Mouse (Mus musculus) hindbrain, postnatal 0 days (tissue): ENCODE data around the gene Pfdn5. TPM values are rescaled to one million over a fixed set of nuclear protein-coding genes. Genes with fewer than 3 reads are reported as not detected.

ENCODE experiments used
- ATAC-seq: fragments of 200-750 bp; cut with Nextera tagmentation; 2 replicates; pipeline ENCODE4 v1.8.0; 2017; ENCODE audit warnings: mild to moderate bottlenecking, moderate TSS enrichment, moderate library complexity
- DNase-seq: peaks from one replicate; pipeline ENCODE4 v3.0.0-alpha.2; 2015; ENCODE audit warnings: low spot score
- H3K27ac ChIP-seq: fragments of 300-500 bp; sonication (generic); 2 replicates; pipeline ENCODE4 v1.5.1; 2014; ENCODE audit warnings: mild to moderate bottlenecking
- H3K27me3 ChIP-seq: fragments of 300-500 bp; sonication (generic); 2 replicates; pipeline ENCODE4 v1.6.1; 2014; ENCODE audit warnings: low read length, mixed read lengths; ENCODE audit not compliant: insufficient read depth
- H3K36me3 ChIP-seq: fragments of 300-500 bp; sonication (generic); 2 replicates; pipeline ENCODE4 v1.6.1; 2014; ENCODE audit warnings: low read length, mixed read lengths; ENCODE audit not compliant: insufficient read depth
- H3K4me1 ChIP-seq: fragments of 300-500 bp; sonication (generic); 2 replicates; pipeline ENCODE4 v1.6.1; 2014; ENCODE audit warnings: antibody characterized with exemption, low read length, mixed read lengths; ENCODE audit not compliant: insufficient read depth
- H3K4me2 ChIP-seq: fragments of 300-500 bp; sonication (generic); 2 replicates; pipeline ENCODE4 v1.6.1; 2014; ENCODE audit warnings: low read depth, mild to moderate bottlenecking, low read length, moderate library complexity, mixed read lengths
- H3K4me3 ChIP-seq: fragments of 300-500 bp; sonication (generic); 2 replicates; pipeline ENCODE4 v1.5.1; 2014; ENCODE audit warnings: low read length
- H3K9ac ChIP-seq: fragments of 300-500 bp; sonication (generic); replicated peaks from 2 replicates; pipeline ENCODE4 v1.6.1; 2014; ENCODE audit warnings: mild to moderate bottlenecking, low read length, moderate library complexity, mixed read lengths
- H3K9me3 ChIP-seq: fragments of 300-500 bp; sonication (generic); 2 replicates; pipeline ENCODE4 v1.6.1; 2016; ENCODE audit warnings: low read length, mixed read lengths
- CTCF ChIP-seq: IDR thresholded peaks from 2 replicates; pipeline ENCODE4 v1.5.1; 2016; ENCODE audit warnings: antibody characterized with exemption, control low read depth, low read depth
- WGBS: fragments of 180-500 bp; shearing (Covaris S2); extraction: QIAGEN DNeasy Blood & Tissue Kit; methylation state at CpG from one replicate; pipeline ENCODE4 v1.1.7; 2014; 5-methylcytosine and 5-hydroxymethylcytosine counted together
- polyA plus RNA-seq: library from polyadenylated mRNA; unstranded; fragments of >200 nt; fragmentation: Nextera tagmentation; extraction: Ambion mirVana; gene quantifications from 2 replicates; pipeline ENCODE4 v1.2.1, GENCODE M21; 2015
- total RNA-seq: library from RNA; depleted of rRNA; stranded (reverse); fragments of >200 nt; gene quantifications from 2 replicates; pipeline ENCODE4 v1.2.3, GENCODE M21; 2014

Pfdn5 gene
- total and polyA plus RNA-seq, 2 experiments from 2014 or later = 139 to 540 TPM

DNA sequence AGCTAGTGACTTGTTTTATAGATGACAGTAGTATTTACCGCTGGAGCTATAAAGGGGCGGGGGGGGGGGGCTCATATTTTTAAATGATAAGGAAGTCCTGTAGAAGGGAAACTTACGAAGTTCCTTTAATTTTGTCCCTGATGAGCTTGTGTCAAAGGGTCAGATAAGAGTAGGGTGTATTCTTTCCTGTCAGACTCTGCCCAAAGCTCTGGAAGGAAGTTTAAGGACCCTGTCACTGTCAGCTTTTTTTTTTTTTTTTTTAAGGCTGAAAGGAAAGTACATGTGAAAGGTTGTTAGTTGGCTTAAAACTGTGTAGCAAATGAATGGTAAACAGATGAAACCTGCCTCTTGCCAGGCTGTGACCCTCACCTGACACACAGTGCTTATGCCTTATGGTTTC lies 42.3 kb upstream of the Pfdn5 start:
- no peak overlapping the region for H3K4me3 ChIP-seq
- no peak for TF ChIP-seq CTCF
- no peak overlapping the region for H3K4me2 ChIP-seq
- H3K4me1 ChIP-seq = peaks cover 8% of the 10 kb centered on the region
- no peaks in the 10 kb centered on the region for H3K27me3 ChIP-seq
- H3K36me3 ChIP-seq = peaks cover 14% of the 10 kb centered on the region
- H3K9ac ChIP-seq = no peak overlapping the region
- DNase-seq (no peak), ATAC-seq (no peak)
- 81% methylated on average over 3 of the region's 3 CpGs for WGBS
- H3K27ac ChIP-seq = no peak overlapping the region
- no peaks in the 10 kb centered on the region for H3K9me3 ChIP-seq

DNA sequence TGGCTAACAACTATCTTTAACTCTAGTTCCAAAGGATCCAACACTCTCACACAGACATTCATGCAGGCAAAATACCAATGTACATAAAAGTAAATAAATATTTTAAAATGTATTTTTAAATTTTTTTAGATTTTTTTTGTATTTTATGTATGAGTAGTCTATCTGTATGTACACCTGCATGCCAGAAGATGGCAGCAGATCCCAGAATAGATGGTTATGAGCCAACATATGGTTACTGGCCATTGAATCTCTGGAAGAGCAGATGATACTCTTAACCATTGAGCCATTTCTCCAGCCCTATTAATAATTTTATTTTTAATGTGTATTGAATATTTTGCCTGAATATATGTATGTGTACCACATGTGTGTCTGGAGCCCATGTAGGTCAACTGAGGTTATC lies 38.5 kb upstream of the Pfdn5 start:
- Histone ChIP-seq H3K27ac (no peak overlapping the region), H3K9me3 (no peaks in the 10 kb centered on the region), H3K4me3 (no peak overlapping the region), H3K27me3 (no peaks in the 10 kb centered on the region), H3K9ac (no peak overlapping the region), H3K36me3 (peaks cover 5% of the 10 kb centered on the region; the same call in 1 of the 2 replicates), H3K4me2 (no peak overlapping the region), H3K4me1 (no peaks in the 10 kb centered on the region)
- ATAC-seq (no peak), DNase-seq (peak; percentile 69)
- peak; percentile 62 for TF ChIP-seq CTCF

DNA sequence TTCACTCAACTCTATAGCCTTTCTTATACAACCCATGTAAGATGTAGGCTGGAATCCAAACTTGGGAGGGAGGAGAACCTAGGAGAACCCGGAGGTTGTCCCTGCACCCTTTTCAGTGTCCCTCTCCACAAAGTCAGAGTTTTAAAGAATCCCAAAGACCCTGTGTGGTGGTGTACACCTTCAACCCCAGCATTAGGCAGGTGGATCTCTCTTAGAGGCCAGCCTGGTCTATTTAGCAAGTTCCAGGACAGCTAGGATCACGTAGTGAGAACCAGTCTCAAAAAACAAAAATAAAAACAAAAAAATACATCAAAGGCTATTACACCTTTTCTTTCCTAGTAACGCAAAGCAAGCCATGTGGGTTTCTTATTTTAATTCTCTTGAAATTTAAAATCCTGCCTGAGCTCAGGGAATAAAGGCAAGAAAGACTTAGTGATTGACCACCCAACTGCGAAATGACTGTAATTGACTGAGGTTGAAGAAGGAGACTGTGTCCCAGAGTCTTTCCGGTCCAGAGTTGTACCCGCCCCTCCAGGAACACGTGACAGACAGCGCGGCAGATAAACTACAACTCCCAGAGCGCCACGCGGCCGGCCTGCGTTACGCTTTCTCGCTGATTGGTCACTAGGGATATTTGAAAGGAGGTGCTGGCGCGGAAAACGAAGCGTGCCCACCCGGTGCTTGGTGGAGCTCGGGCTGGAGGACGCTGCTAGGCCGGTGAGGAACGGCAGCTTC lies 30.1 kb upstream of the Pfdn5 start, which contains the start of gene Espl1:
Espl1 (plus strand) TSS at position 634 of the 735 bp plus-strand sequence.
- peak; percentile 97 for DNase-seq
- Histone ChIP-seq H3K9ac (0 out of 2 replicates have a peak within 1 kb of the TSS, but pooled peaks have one; percentile 43), H3K27ac (0 out of 2 replicates have a peak within 1 kb of the TSS, but pooled peaks have one; percentile 37), H3K4me2 (peak within 1 kb of the TSS; percentile 95), H3K4me3 (peak within 1 kb of the TSS; percentile 58), H3K27me3 (no peaks in the 10 kb centered on the region), H3K9me3 (no peaks in the 10 kb centered on the region), H3K4me1 (peaks cover 4% of the 10 kb centered on the region), H3K36me3 (no peaks in the 10 kb centered on the region)
- WGBS = 6% methylated on average over 25 of the region's 25 CpGs
- peak; percentile 99 for ATAC-seq
- TF ChIP-seq CTCF = no peak

DNA sequence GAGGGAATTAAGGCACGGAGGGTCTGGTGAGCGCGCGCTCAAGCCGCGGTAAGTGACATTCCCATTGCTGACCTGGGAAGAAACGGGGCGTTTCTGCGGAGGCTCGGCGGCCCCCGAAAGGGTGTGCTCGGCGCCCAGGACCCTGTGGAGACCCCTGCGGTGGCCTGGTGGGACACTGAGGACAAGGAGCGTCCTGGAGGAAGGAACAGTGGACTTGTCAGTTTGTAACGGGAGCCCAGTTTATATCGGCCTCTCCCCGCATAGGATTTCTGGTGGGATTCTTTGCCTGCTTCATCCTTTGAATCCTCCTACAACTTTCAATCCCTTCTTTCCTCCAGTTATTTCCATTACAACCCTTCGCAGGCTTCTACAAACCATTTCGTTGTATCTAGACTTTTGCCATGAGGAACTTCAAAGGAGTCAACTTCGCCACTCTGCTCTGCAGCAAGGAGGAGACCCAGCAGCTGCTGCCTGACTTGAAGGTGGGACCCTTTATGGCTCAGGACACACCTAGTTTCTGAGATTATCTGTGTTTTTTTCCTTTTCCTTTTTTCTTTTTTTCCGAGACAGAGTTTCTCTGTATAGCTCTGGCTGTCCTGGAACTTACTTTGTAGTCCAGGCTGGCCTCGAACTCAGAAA lies 29.4 kb upstream of the Pfdn5 start:
- WGBS = 5% methylated on average over 24 of the region's 24 CpGs
- H3K27ac ChIP-seq = no peak overlapping the region

DNA sequence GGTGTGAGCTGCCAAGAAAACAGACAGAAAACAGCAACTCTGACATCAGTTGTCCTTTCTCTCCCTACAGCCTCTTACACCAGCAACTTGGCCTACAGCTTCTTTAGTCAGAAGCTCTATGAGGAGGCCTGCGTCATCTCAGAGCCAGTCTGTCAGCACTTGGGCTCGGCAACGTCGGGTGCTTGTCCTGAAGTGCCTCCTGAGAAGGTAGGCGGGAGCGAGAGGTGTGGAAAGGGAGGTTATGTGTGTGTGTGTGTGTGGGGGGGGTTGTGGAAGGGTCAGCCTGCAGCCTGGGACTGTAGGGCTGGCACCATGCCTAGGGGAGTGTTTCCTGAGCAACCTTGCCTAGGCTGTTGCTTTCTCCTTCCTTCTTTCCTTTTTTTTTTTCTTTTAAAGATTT lies 23.4 kb upstream of the Pfdn5 start:
- WGBS = 96% methylated on average over 6 of the region's 6 CpGs

More for the DNA sequence above, 29.4 kb upstream of the Pfdn5 start:
- H3K36me3 ChIP-seq = no peaks in the 10 kb centered on the region
- peak overlapping the region; percentile 95 for H3K4me2 ChIP-seq
- 0 out of 2 replicates have a peak overlapping the region, but pooled peaks have one; percentile 43 for H3K9ac ChIP-seq
- TF ChIP-seq CTCF = no peak
- ATAC-seq (peak; percentile 49; the same call in 1 of the 2 replicates), DNase-seq (no peak)
- no peaks in the 10 kb centered on the region for H3K9me3 ChIP-seq
- peak overlapping the region; percentile 58 for H3K4me3 ChIP-seq
- H3K4me1 ChIP-seq = peaks cover 4% of the 10 kb centered on the region
- no peaks in the 10 kb centered on the region for H3K27me3 ChIP-seq

DNA sequence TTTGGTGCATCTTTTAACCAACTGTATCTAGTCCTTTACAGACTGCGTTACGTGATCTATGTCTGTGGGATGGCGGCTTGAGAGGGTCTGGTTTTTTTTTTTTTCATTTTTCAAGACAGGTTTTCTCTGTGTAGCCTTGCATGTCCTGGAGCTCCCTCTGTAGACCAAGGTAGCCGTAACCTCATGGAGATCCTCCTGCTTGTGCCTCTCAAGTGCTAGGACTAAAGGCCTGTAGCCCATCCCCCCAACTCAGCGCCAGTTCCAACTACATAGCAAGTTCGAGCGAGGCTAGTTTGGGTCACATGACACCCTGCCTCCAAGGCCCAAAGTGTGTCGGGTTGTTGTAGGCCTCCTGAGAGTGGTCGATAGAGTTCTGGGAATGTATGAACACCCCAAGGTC lies 17.2 kb upstream of the Pfdn5 start:
- 82% methylated on average over 9 of the region's 9 CpGs for WGBS
- Histone ChIP-seq H3K36me3 (no peaks in the 10 kb centered on the region), H3K9ac (no peak overlapping the region), H3K9me3 (no peaks in the 10 kb centered on the region), H3K4me1 (no peaks in the 10 kb centered on the region), H3K27me3 (no peaks in the 10 kb centered on the region), H3K4me3 (no peak overlapping the region), H3K27ac (no peak overlapping the region), H3K4me2 (no peak overlapping the region)
- ATAC-seq = no peak
- DNase-seq = no peak
- TF ChIP-seq CTCF = no peak

More for the DNA sequence above, 23.4 kb upstream of the Pfdn5 start:
- ATAC-seq = no peak
- Histone ChIP-seq H3K4me3 (no peak overlapping the region), H3K36me3 (no peaks in the 10 kb centered on the region), H3K9ac (no peak overlapping the region), H3K9me3 (no peaks in the 10 kb centered on the region), H3K27me3 (no peaks in the 10 kb centered on the region), H3K27ac (no peak overlapping the region), H3K4me2 (no peak overlapping the region), H3K4me1 (no peaks in the 10 kb centered on the region)
- no peak for TF ChIP-seq CTCF
- no peak for DNase-seq
